Mouse (Mus musculus) kidney, adult 2 months (tissue): Measurements from ENCODE around the gene Limch1.

Experiments
- CTCF ChIP-seq: fragments of 200-500 bp; conservative IDR thresholded peaks from 2 replicates; pipeline ENCODE4 v1.5.1; 2011; ENCODE audit warnings: low read depth, mild to moderate bottlenecking, control low read depth, low read length, moderate library complexity, mixed read lengths; ENCODE audit not compliant: insufficient read depth, insufficient read length
- POLR2A ChIP-seq: fragments of 200-500 bp; IDR thresholded peaks from one replicate; pipeline ENCODE4 v1.6.1; 2011; ENCODE audit warnings: low read depth, low read length, control low read depth

DNA sequence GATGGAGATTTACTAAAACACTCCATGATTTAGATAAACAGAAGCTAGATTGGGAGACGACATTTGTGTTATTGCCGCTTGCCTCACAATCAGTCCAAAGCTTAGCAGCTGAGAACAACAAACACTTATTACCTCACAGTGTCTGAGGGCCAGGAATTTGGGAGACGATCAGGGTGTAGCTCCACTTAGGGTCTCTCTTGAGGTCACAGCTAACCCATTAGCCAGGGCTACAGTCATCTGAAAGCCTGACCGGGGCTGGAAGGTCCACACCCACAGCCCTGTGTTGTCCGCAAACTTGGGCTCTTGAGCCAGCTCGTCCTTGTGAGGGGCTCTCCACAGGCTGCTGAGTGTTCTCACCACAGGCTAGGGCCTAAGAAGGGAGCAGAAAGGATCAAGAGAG is 32.8 kb upstream of the Limch1 start:
- no peak for TF ChIP-seq POLR2A
- no peak for TF ChIP-seq CTCF
